Mouse (Mus musculus) liver, embryonic 12.5 days (tissue): ENCODE data around the gene Rxfp4. TPM values are rescaled to one million over a fixed set of nuclear protein-coding genes. Genes with fewer than 3 reads are reported as not detected.

Experiments used
- polyA plus RNA-seq: library from polyadenylated mRNA; unstranded; fragments of >200 nt; fragmentation: Nextera tagmentation; extraction: Ambion mirVana; gene quantifications from 2 replicates; pipeline ENCODE4 v1.2.1, GENCODE M21; 2016

The Rxfp4 gene
- polyA plus RNA-seq, 1 experiment from 2014 or later = not detected

Other genes starting within 250 kb of the Rxfp4 start
- 104 and 115 TPM in 2 replicates for gene Pmf1, start 242.8 kb downstream of the Rxfp4 start, polyA plus RNA-seq
- gene Slc25a44, start 228.0 kb downstream of the Rxfp4 start, polyA plus RNA-seq = 14.0 and 14.9 TPM in 2 replicates
- gene Sema4a, start 192.0 kb downstream of the Rxfp4 start, polyA plus RNA-seq = 14.4 and 17.6 TPM in 2 replicates
- gene Lmna, start 143.2 kb downstream of the Rxfp4 start, polyA plus RNA-seq = 189 TPM in 2 replicates
- 2.8 and 3.1 TPM in 2 replicates for gene Mex3a, start 120.7 kb downstream of the Rxfp4 start, polyA plus RNA-seq
- 0.70 TPM in 1 of 2 replicates, not detected in the other for gene Rab25, start 104.8 kb downstream of the Rxfp4 start, polyA plus RNA-seq
- 101 and 102 TPM in 2 replicates for gene Lamtor2, start 100.1 kb downstream of the Rxfp4 start, polyA plus RNA-seq
- gene Ubqln4, start 99.4 kb downstream of the Rxfp4 start, polyA plus RNA-seq = 37.9 and 39.5 TPM in 2 replicates
- gene Ssr2, start 77.3 kb downstream of the Rxfp4 start, polyA plus RNA-seq = 172 and 177 TPM in 2 replicates
- gene Arhgef2, start 47.2 kb downstream of the Rxfp4 start, polyA plus RNA-seq = 30.5 and 33.0 TPM in 2 replicates
- 44.1 and 46.4 TPM in 2 replicates for gene Khdc4, start 32.7 kb upstream of the Rxfp4 start, polyA plus RNA-seq
- 36.0 and 36.4 TPM in 2 replicates for gene Rit1, start 63.7 kb upstream of the Rxfp4 start, polyA plus RNA-seq
- 1.4 and 1.5 TPM in 2 replicates for gene Syt11, start 122.0 kb upstream of the Rxfp4 start, polyA plus RNA-seq
- 6.8 and 7.6 TPM in 2 replicates for gene Gon4l, start 182.1 kb upstream of the Rxfp4 start, polyA plus RNA-seq